Mouse (Mus musculus): ENCODE measurements around the gene C2cd4b. TPM values are rescaled to one million over a fixed set of nuclear protein-coding genes. Genes with fewer than 3 reads are reported as not detected.
"Not testable (repeated sequence)": the region's sequence is repeated elsewhere in the genome, so short reads cannot be mapped to it uniquely, and the experiment has no call there.

Gene C2cd4b
- polyA plus RNA-seq, 1 experiment from 2014 or later = 0.12 TPM

- H3K9ac ChIP-seq = no peak overlapping the region
- H3K4me2 ChIP-seq = no peak overlapping the region
- H3K4me1 ChIP-seq = no peaks in the 10 kb centered on the region
- 73% methylated on average over 16 of the region's 16 CpGs for WGBS (ENCODE audit: insufficient replicate concordance)
- no peak overlapping the region for H3K27ac ChIP-seq
- H3K27me3 ChIP-seq (replicated peaks) = peaks cover 20% of the 10 kb centered on the region
- H3K4me3 ChIP-seq = no peak overlapping the region
- no peak for ATAC-seq
- no peaks in the 10 kb centered on the region for H3K36me3 ChIP-seq
- H3K9me3 ChIP-seq (replicated peaks) = no peaks in the 10 kb centered on the region
Observed at GRCm38 (mm10) chr9:67753411-67754182, 5.6 kb upstream of the C2cd4b start.

GRCm38 (mm10) chr9:67754713-67755112 is 4.5 kb upstream of the C2cd4b start:
- ATAC-seq = no peak
- peaks cover 2% of the 10 kb centered on the region; the same call in 1 of the 2 replicates for H3K4me1 ChIP-seq
- 62% methylated on average over 3 of the region's 3 CpGs for WGBS (ENCODE audit: insufficient replicate concordance)

GRCm38 (mm10) chr9:67758686-67759085 is 551 bp upstream of the C2cd4b start:
- Histone ChIP-seq H3K4me3 (no peak overlapping the region), H3K36me3 (no peaks in the 10 kb centered on the region), H3K27me3 (replicated peaks) (peaks cover 59% of the 10 kb centered on the region), H3K4me2 (no peak overlapping the region), H3K4me1 (peaks cover 4% of the 10 kb centered on the region; the same call in 1 of the 2 replicates), H3K9ac (no peak overlapping the region), H3K9me3 (replicated peaks) (0 out of 2 replicates have a peak, but pooled peaks cover 7% of the 10 kb centered on the region), H3K27ac (no peak overlapping the region)
- no peak for ATAC-seq
- 7% methylated on average over 9 of the region's 9 CpGs for WGBS (ENCODE audit: insufficient replicate concordance)

More at GRCm38 (mm10) chr9:67754713-67755112, 4.5 kb upstream of the C2cd4b start:
- Histone ChIP-seq H3K4me2 (no peak overlapping the region), H3K4me3 (no peak overlapping the region), H3K9ac (no peak overlapping the region), H3K9me3 (replicated peaks) (no peaks in the 10 kb centered on the region), H3K36me3 (no peaks in the 10 kb centered on the region), H3K27me3 (replicated peaks) (peaks cover 31% of the 10 kb centered on the region), H3K27ac (no peak overlapping the region)

- 1% methylated on average over 99 of the region's 114 CpGs for WGBS (ENCODE audit: insufficient replicate concordance)
- H3K27ac ChIP-seq; ATAC-seq; H3K9me3 ChIP-seq (replicated peaks); H3K36me3 ChIP-seq; H3K4me1 ChIP-seq; H3K9ac ChIP-seq: not testable (repeated sequence)
- peak overlapping the region; percentile 66 for H3K4me2 ChIP-seq
- peaks cover 65% of the 10 kb centered on the region for H3K27me3 ChIP-seq (replicated peaks)
- H3K4me3 ChIP-seq = peak overlapping the region; percentile 50
Observed at GRCm38 (mm10) chr9:67759956-67760764, 923 bp downstream of the C2cd4b start.

GRCm38 (mm10) chr9:67760991-67761390 is 1.8 kb downstream of the C2cd4b start:
- H3K9ac ChIP-seq = no peak overlapping the region
- H3K4me1 ChIP-seq = peaks cover 4% of the 10 kb centered on the region; the same call in 1 of the 2 replicates
- ATAC-seq = no peak
- H3K36me3 ChIP-seq = no peaks in the 10 kb centered on the region
- no peak overlapping the region for H3K4me2 ChIP-seq
- WGBS (ENCODE audit: insufficient replicate concordance) = 53% methylated on average over 6 of the region's 6 CpGs
- no peak overlapping the region for H3K4me3 ChIP-seq
- 0 out of 2 replicates have a peak, but pooled peaks cover 7% of the 10 kb centered on the region for H3K9me3 ChIP-seq (replicated peaks)
- H3K27me3 ChIP-seq (replicated peaks) = peaks cover 69% of the 10 kb centered on the region
- no peak overlapping the region for H3K27ac ChIP-seq

- Histone ChIP-seq H3K4me3 (no peak overlapping the region), H3K36me3 (no peaks in the 10 kb centered on the region), H3K4me1 (peaks cover 4% of the 10 kb centered on the region; the same call in 1 of the 2 replicates), H3K9me3 (replicated peaks) (0 out of 2 replicates have a peak, but pooled peaks cover 7% of the 10 kb centered on the region), H3K9ac (no peak overlapping the region), H3K27me3 (replicated peaks) (peaks cover 60% of the 10 kb centered on the region), H3K4me2 (no peak overlapping the region), H3K27ac (no peak overlapping the region)
- no peak for ATAC-seq
- WGBS (ENCODE audit: insufficient replicate concordance) = 53% methylated on average over 4 of the region's 4 CpGs
Observed at GRCm38 (mm10) chr9:67763326-67763725, 4.1 kb downstream of the C2cd4b start.

GRCm38 (mm10) chr9:67766405-67766804 is 7.2 kb downstream of the C2cd4b start:
- no peak for ATAC-seq
- Histone ChIP-seq H3K4me1 (no peaks in the 10 kb centered on the region), H3K27ac (no peak overlapping the region), H3K9ac (no peak overlapping the region), H3K4me3 (no peak overlapping the region), H3K9me3 (replicated peaks) (0 out of 2 replicates have a peak, but pooled peaks cover 7% of the 10 kb centered on the region), H3K36me3 (no peaks in the 10 kb centered on the region), H3K27me3 (replicated peaks) (peaks cover 38% of the 10 kb centered on the region), H3K4me2 (no peak overlapping the region)
- 52% methylated on average over 4 of the region's 4 CpGs for WGBS (ENCODE audit: insufficient replicate concordance)

GRCm38 (mm10) chr9:67766948-67767347 is 7.7 kb downstream of the C2cd4b start:
- Histone ChIP-seq H3K9ac (no peak overlapping the region), H3K4me3 (no peak overlapping the region), H3K27ac (no peak overlapping the region), H3K4me1 (no peaks in the 10 kb centered on the region), H3K27me3 (replicated peaks) (peaks cover 32% of the 10 kb centered on the region), H3K4me2 (no peak overlapping the region), H3K36me3 (no peaks in the 10 kb centered on the region), H3K9me3 (replicated peaks) (0 out of 2 replicates have a peak, but pooled peaks cover 7% of the 10 kb centered on the region)
- ATAC-seq = no peak
- 30% methylated on average over 3 of the region's 3 CpGs for WGBS (ENCODE audit: insufficient replicate concordance)

GRCm38 (mm10) chr9:67768843-67769242 is 9.6 kb downstream of the C2cd4b start:
- Histone ChIP-seq H3K4me1 (no peaks in the 10 kb centered on the region), H3K27ac (no peak overlapping the region), H3K36me3 (no peaks in the 10 kb centered on the region), H3K27me3 (replicated peaks) (peaks cover 18% of the 10 kb centered on the region; the same call in 1 of the 2 replicates), H3K9me3 (replicated peaks) (no peaks in the 10 kb centered on the region), H3K4me3 (no peak overlapping the region), H3K4me2 (no peak overlapping the region), H3K9ac (no peak overlapping the region)
- 67% methylated on average over 4 of the region's 4 CpGs for WGBS (ENCODE audit: insufficient replicate concordance)
- ATAC-seq = no peak

GRCm38 (mm10) chr9:67769401-67769800 is 10.2 kb downstream of the C2cd4b start:
- H3K27ac ChIP-seq = no peak overlapping the region
- no peaks in the 10 kb centered on the region for H3K4me1 ChIP-seq
- no peak overlapping the region for H3K4me2 ChIP-seq
- no peak overlapping the region for H3K9ac ChIP-seq
- no peak overlapping the region for H3K4me3 ChIP-seq
- no peaks in the 10 kb centered on the region for H3K36me3 ChIP-seq
- H3K27me3 ChIP-seq (replicated peaks) = peaks cover 13% of the 10 kb centered on the region; the same call in 1 of the 2 replicates
- no peaks in the 10 kb centered on the region for H3K9me3 ChIP-seq (replicated peaks)
- ATAC-seq = no peak
- 53% methylated on average over 1 of the region's 1 CpGs for WGBS (ENCODE audit: insufficient replicate concordance)

- Histone ChIP-seq H3K9me3 (replicated peaks) (no peaks in the 10 kb centered on the region), H3K27ac (no peak overlapping the region)
- 32% methylated on average over 7 of the region's 7 CpGs for WGBS (ENCODE audit: insufficient replicate concordance)
Observed at GRCm38 (mm10) chr9:67771293-67771692, 12.1 kb downstream of the C2cd4b start.

GRCm38 (mm10) chr9:67774201-67774600 is 15.0 kb downstream of the C2cd4b start:
- no peak for ATAC-seq
- H3K4me2 ChIP-seq = no peak overlapping the region
- 41% methylated on average over 6 of the region's 6 CpGs for WGBS (ENCODE audit: insufficient replicate concordance)
- no peak overlapping the region for H3K4me3 ChIP-seq
- H3K27me3 ChIP-seq (replicated peaks) = 0 out of 2 replicates have a peak, but pooled peaks cover 16% of the 10 kb centered on the region
- H3K27ac ChIP-seq = no peak overlapping the region
- H3K36me3 ChIP-seq = no peaks in the 10 kb centered on the region
- no peaks in the 10 kb centered on the region for H3K4me1 ChIP-seq
- H3K9me3 ChIP-seq (replicated peaks) = no peaks in the 10 kb centered on the region
- no peak overlapping the region for H3K9ac ChIP-seq

More at GRCm38 (mm10) chr9:67771293-67771692, 12.1 kb downstream of the C2cd4b start:
- Histone ChIP-seq H3K4me3 (no peak overlapping the region), H3K36me3 (no peaks in the 10 kb centered on the region), H3K27me3 (replicated peaks) (0 out of 2 replicates have a peak, but pooled peaks cover 13% of the 10 kb centered on the region), H3K4me1 (no peaks in the 10 kb centered on the region), H3K4me2 (no peak overlapping the region), H3K9ac (no peak overlapping the region)
- no peak for ATAC-seq
